Mouse (Mus musculus): ENCODE measurements around the gene Fyb. TPM values are rescaled to one million over a fixed set of nuclear protein-coding genes. Genes with fewer than 3 reads are reported as not detected.

Gene Fyb
- polyA plus RNA-seq, 1 experiment, result 5.7 TPM

- Histone ChIP-seq H3K27ac (ENCODE audit: insufficient read depth, low read length) (no peak overlapping the region), H3K4me3 (ENCODE audit: insufficient read depth, low read length) (no peak overlapping the region), H3K4me1 (ENCODE audit: control insufficient read depth, insufficient read depth, low read length) (peaks cover 5% of the 10 kb centered on the region)
- TF ChIP-seq POLR2A (IDR thresholded peaks at IDR 0.05; ENCODE audit: low read depth, low read length) (no peak), CTCF (IDR thresholded peaks at IDR 0.05; ENCODE audit: borderline replicate concordance, insufficient read depth, low read length) (no peak)
Observed at GRCm38 (mm10) chr15:6588192-6588591, 65.5 kb downstream of the Fyb start.

GRCm38 (mm10) chr15:6590846-6591451 is 68.3 kb downstream of the Fyb start:
- TF ChIP-seq POLR2A (IDR thresholded peaks at IDR 0.05; ENCODE audit: low read depth, low read length), result no peak
- no peak for TF ChIP-seq CTCF (IDR thresholded peaks at IDR 0.05; ENCODE audit: borderline replicate concordance, insufficient read depth, low read length)
- Histone ChIP-seq H3K27ac (ENCODE audit: insufficient read depth, low read length) (no peak overlapping the region), H3K4me1 (ENCODE audit: control insufficient read depth, insufficient read depth, low read length) (no peaks in the 10 kb centered on the region), H3K4me3 (ENCODE audit: insufficient read depth, low read length) (no peak overlapping the region)

GRCm38 (mm10) chr15:6591527-6591926 is 68.9 kb downstream of the Fyb start:
- TF ChIP-seq CTCF (IDR thresholded peaks at IDR 0.05; ENCODE audit: borderline replicate concordance, insufficient read depth, low read length) (no peak), POLR2A (IDR thresholded peaks at IDR 0.05; ENCODE audit: low read depth, low read length) (no peak)
- Histone ChIP-seq H3K4me1 (ENCODE audit: control insufficient read depth, insufficient read depth, low read length) (no peaks in the 10 kb centered on the region), H3K27ac (ENCODE audit: insufficient read depth, low read length) (no peak overlapping the region), H3K4me3 (ENCODE audit: insufficient read depth, low read length) (no peak overlapping the region)

- Histone ChIP-seq H3K27ac (ENCODE audit: insufficient read depth, low read length) (no peak overlapping the region), H3K4me3 (ENCODE audit: insufficient read depth, low read length) (no peak overlapping the region), H3K4me1 (ENCODE audit: control insufficient read depth, insufficient read depth, low read length) (no peaks in the 10 kb centered on the region)
- TF ChIP-seq CTCF (IDR thresholded peaks at IDR 0.05; ENCODE audit: borderline replicate concordance, insufficient read depth, low read length) (no peak), POLR2A (IDR thresholded peaks at IDR 0.05; ENCODE audit: low read depth, low read length) (no peak)
Observed at GRCm38 (mm10) chr15:6592561-6593253, 70.1 kb downstream of the Fyb start.

GRCm38 (mm10) chr15:6593254-6593623 is 70.6 kb downstream of the Fyb start:
- H3K4me3 ChIP-seq (ENCODE audit: insufficient read depth, low read length), result no peak overlapping the region
- TF ChIP-seq CTCF (IDR thresholded peaks at IDR 0.05; ENCODE audit: borderline replicate concordance, insufficient read depth, low read length) (no peak), POLR2A (IDR thresholded peaks at IDR 0.05; ENCODE audit: low read depth, low read length) (no peak)
- H3K27ac ChIP-seq (ENCODE audit: insufficient read depth, low read length), result no peak overlapping the region
- H3K4me1 ChIP-seq (ENCODE audit: control insufficient read depth, insufficient read depth, low read length), result no peaks in the 10 kb centered on the region

GRCm38 (mm10) chr15:6598626-6599025 is 76.0 kb downstream of the Fyb start:
- H3K4me1 ChIP-seq (ENCODE audit: control insufficient read depth, insufficient read depth, low read length), result no peaks in the 10 kb centered on the region
- TF ChIP-seq CTCF (IDR thresholded peaks at IDR 0.05; ENCODE audit: borderline replicate concordance, insufficient read depth, low read length), result no peak
- TF ChIP-seq POLR2A (IDR thresholded peaks at IDR 0.05; ENCODE audit: low read depth, low read length), result no peak
- H3K4me3 ChIP-seq (ENCODE audit: insufficient read depth, low read length), result no peak overlapping the region
- H3K27ac ChIP-seq (ENCODE audit: insufficient read depth, low read length), result no peak overlapping the region

GRCm38 (mm10) chr15:6600314-6600713 is 77.7 kb downstream of the Fyb start:
- no peaks in the 10 kb centered on the region for H3K4me1 ChIP-seq (ENCODE audit: control insufficient read depth, insufficient read depth, low read length)
- TF ChIP-seq CTCF (IDR thresholded peaks at IDR 0.05; ENCODE audit: borderline replicate concordance, insufficient read depth, low read length) (no peak), POLR2A (IDR thresholded peaks at IDR 0.05; ENCODE audit: low read depth, low read length) (no peak)
- H3K27ac ChIP-seq (ENCODE audit: insufficient read depth, low read length), result no peak overlapping the region
- no peak overlapping the region for H3K4me3 ChIP-seq (ENCODE audit: insufficient read depth, low read length)

GRCm38 (mm10) chr15:6601330-6601729 is 78.7 kb downstream of the Fyb start:
- no peak overlapping the region for H3K4me3 ChIP-seq (ENCODE audit: insufficient read depth, low read length)
- TF ChIP-seq POLR2A (IDR thresholded peaks at IDR 0.05; ENCODE audit: low read depth, low read length), result no peak
- no peak for TF ChIP-seq CTCF (IDR thresholded peaks at IDR 0.05; ENCODE audit: borderline replicate concordance, insufficient read depth, low read length)
- H3K4me1 ChIP-seq (ENCODE audit: control insufficient read depth, insufficient read depth, low read length), result no peaks in the 10 kb centered on the region
- H3K27ac ChIP-seq (ENCODE audit: insufficient read depth, low read length), result no peak overlapping the region

GRCm38 (mm10) chr15:6602003-6602402 is 79.3 kb downstream of the Fyb start:
- TF ChIP-seq POLR2A (IDR thresholded peaks at IDR 0.05; ENCODE audit: low read depth, low read length) (no peak), CTCF (IDR thresholded peaks at IDR 0.05; ENCODE audit: borderline replicate concordance, insufficient read depth, low read length) (no peak)
- Histone ChIP-seq H3K4me3 (ENCODE audit: insufficient read depth, low read length) (no peak overlapping the region), H3K4me1 (ENCODE audit: control insufficient read depth, insufficient read depth, low read length) (no peaks in the 10 kb centered on the region), H3K27ac (ENCODE audit: insufficient read depth, low read length) (no peak overlapping the region)

GRCm38 (mm10) chr15:6610703-6611102 is 88.0 kb downstream of the Fyb start:
- Histone ChIP-seq H3K4me3 (ENCODE audit: insufficient read depth, low read length) (no peak overlapping the region), H3K4me1 (ENCODE audit: control insufficient read depth, insufficient read depth, low read length) (no peaks in the 10 kb centered on the region), H3K27ac (ENCODE audit: insufficient read depth, low read length) (no peak overlapping the region)
- TF ChIP-seq CTCF (IDR thresholded peaks at IDR 0.05; ENCODE audit: borderline replicate concordance, insufficient read depth, low read length) (no peak), POLR2A (IDR thresholded peaks at IDR 0.05; ENCODE audit: low read depth, low read length) (no peak)

Measured in embryonic fibroblast, embryonic 13.5 days (primary cell).